Mouse (Mus musculus): Measurements from ENCODE around the gene Kif28. TPM values are rescaled to one million over a fixed set of nuclear protein-coding genes. Genes with fewer than 3 reads are reported as not detected.

Gene Kif28
- polyA plus RNA-seq, 1 experiment from 2014 or later, result not detected

Other genes with a start within 250 kb of the Kif28 start
- 5.7 TPM in 2 replicates for gene Smyd3, start 227.2 kb downstream of the Kif28 start, polyA plus RNA-seq (2015; fragmentation: Nextera tagmentation; extraction: Ambion mirVana)
- 8.2 and 8.3 TPM in 2 replicates for gene Tfb2m, start 199.0 kb downstream of the Kif28 start, polyA plus RNA-seq (2015; fragmentation: Nextera tagmentation; extraction: Ambion mirVana)
- 12.1 and 12.6 TPM in 2 replicates for gene Cnst, start 198.9 kb downstream of the Kif28 start, polyA plus RNA-seq (2015; fragmentation: Nextera tagmentation; extraction: Ambion mirVana)
- 9.0 and 9.5 TPM in 2 replicates for gene Sccpdh, start 77.1 kb downstream of the Kif28 start, polyA plus RNA-seq (2015; fragmentation: Nextera tagmentation; extraction: Ambion mirVana)
- 0.14 TPM in 2 replicates for gene Gm10518, start 58.1 kb upstream of the Kif28 start, polyA plus RNA-seq (2015; fragmentation: Nextera tagmentation; extraction: Ambion mirVana)
- 16.4 and 18.0 TPM in 2 replicates for gene Ahctf1, start 58.4 kb upstream of the Kif28 start, polyA plus RNA-seq (2015; fragmentation: Nextera tagmentation; extraction: Ambion mirVana)
- gene Cdc42bpa, start 215.2 kb upstream of the Kif28 start, polyA plus RNA-seq (2015; fragmentation: Nextera tagmentation; extraction: Ambion mirVana), result 8.8 and 9.2 TPM in 2 replicates

All from liver, embryonic 15.5 days (tissue).